Mouse (Mus musculus): ENCODE results near the gene Sgtb.

Sgtb gene

DNA sequence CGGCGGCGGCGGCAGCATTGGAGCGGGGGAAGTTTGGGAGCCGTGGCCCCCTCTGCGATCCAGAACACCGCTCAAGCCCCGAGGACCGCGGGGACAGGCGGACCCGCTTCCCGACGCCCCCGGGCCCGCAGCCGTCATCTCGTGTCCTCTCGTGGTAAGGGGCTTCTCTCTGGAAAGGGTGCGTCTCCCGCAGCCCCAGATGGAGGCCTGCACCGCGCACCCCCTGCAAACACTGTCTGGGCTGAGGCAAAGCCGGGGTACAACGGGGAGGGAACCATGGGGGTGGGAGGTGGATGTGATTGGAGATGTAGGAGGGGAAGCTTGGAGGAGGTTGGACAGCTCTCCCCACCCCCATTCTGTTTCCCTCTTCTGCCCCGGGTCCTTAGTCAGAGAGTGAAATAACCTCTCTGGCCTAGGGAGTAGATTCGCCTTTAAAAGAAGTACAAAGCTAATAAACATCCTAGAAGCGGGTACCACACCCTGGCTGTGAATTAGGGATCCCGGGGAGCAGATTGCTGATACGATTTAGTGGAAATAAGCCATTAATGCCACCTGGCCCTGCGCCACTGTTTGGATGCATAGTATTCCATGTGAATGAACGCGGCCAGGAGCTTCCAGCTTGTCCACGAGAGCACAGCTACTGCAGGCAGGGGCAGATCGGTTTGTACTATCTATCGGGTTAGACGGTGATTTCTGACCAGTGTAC lies 428 bp downstream of the Sgtb start:
- DNase-seq (ENCODE audit: low spot score), result peak; percentile 58

DNA sequence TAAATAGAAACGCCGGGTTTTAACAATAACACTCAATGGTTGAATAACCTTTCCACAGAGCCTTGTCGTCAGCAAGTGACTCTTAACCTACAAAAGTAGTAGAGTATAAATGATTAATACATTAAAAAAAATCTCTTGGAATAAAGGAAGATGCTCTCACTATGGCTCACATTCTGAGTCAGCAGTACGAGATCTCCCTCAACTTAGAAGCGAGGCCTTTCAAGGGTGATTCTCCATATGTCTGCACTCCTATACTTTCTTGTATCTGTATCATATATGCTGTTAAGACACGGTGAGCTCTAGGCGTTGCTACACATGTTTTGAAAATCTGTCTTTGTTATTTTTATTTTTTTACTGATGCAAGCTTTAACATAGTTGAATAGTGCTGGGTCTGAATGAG lies 985 bp downstream of the Sgtb start:
- no peak for DNase-seq (ENCODE audit: low spot score)

DNA sequence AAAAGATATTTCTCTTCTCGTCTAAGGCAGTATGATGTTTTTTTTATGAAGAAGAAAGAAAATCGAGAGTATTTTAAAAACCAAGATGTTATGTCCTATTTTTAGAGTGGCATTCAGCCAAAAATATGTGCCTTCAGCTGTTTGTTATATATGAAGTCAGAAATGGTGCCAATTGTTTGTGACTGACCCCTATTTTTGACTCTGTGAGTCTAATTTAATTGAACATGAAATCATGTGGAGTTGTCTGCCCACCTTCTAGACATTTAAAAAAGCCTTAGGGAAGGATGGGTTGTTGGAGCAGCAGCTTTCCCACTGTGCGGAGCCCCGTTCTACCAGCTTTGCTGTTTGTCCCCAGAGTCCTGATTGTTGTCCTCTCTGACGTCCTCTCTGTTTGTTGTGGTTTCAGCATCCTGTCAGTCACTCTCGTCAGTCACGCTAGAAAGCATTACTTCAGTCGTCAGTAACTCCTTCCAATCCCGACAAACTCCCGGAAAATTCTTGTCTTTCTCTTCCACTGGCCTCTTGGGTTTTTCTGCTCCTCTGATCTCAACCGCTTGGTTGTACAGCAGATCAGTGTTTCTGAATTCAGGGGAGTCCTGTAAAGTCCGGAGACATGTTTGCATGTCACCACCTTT lies 2.8 kb downstream of the Sgtb start:
- DNase-seq (ENCODE audit: low spot score), result no peak

DNA sequence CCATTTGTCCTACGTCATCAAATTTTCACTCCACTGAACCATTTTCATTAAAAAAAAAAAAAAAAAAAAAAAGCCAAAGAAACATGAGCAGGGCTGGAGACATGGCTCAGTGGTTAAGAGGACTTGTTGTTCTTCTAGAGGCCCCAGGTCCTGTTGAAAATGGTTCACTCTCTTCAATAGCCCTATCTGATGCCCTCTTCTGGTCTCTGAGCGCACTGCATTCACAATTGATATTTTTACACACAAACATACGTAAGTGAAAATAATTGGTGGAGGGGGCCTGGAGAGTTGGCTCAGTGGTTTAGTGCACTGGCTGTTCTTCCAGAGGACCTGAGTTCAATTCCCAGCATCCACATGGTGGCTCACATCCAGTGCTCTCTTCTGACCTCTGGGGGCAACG lies 4.2 kb downstream of the Sgtb start:
- DNase-seq (ENCODE audit: low spot score), result no peak

DNA sequence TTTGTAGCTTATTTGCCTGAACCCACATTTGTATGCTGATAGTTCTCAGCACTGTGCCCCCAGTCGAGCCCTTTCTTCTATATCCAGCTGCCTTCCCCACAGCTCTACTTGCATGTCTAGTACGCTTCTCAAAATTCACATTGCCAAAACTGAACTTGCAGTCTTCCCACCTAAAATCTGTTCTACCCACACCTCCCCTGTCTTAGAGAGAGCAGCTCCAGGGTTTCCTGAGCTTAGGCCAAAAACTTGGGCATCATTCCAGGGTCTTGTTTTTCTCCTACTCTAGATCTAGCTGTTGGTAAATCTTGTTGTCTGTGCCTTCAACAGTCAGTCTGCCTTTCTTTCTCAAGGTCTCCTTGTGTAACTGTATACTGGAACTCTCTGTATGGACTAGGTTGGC lies 5.3 kb downstream of the Sgtb start:
- DNase-seq (ENCODE audit: low spot score), result no peak

DNA sequence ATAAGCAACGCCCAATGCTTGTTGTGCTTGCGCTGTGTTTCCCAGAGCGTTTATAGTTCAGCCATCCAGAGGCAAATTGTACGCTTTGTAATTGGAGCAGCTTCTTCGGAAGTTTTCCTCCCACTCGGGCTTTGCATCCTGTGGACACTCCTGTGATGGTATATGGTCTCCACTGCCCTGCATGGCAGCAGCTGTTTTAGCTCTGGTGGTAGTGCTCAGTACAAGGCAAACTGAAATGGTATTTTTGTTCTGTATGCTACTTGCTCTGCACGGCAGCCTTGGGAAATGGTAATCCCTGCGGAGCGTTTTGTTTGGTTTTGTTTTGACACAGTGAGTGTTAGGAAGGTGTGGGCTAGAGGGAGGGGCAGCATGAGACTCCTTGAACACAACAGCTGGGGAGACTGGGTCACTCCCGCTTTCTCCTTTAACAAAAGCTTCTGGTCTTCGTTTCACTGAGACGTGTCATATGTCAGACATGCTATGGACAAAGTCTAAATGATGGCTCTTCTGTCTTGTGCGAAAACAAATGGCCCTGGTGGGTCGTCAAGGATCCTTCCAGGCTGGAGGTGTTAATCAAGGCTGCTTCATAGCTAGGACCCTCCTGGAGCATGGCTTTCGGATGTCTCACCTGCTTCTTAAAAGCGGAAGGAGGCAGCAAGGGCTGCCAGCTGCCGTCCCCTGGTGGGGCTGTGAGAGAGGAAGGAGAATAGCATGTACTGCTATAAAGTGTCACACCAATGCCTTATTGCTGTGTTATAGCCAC lies 12.7 kb downstream of the Sgtb start:
- DNase-seq (ENCODE audit: low spot score), result no peak

DNA sequence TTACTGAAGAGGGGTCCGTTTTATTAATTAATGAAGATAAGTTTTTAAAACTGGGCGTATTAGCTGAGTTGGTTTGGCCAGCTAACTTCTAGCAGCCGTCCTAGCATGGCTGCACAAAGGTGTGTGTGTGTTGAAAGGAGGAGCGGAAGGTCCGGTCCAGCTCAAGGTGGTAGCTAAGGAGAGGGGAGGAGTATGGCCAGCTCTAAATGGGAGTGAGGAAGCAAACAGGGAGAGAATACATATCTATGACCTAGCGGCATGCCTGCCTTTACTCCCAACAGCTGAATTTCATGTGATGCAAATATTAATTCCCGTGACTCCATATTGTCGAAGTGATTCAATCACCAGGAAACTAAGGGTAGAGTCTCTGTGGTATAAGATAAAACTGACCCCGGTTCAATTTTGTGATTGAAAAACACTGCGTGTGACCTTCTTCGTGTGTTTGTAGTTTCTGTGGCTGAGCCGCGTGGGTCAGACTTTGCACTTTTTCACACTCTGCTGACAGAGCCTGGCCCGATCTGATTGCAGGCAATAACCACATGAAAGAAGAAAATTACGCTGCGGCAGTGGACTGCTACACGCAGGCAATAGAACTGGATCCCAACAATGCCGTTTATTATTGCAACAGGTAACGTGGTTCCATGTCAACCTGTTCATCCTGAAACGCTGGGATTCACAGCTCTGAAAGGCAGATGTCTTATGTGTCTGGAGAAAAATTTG lies 14.3 kb downstream of the Sgtb start:
- no peak for DNase-seq (ENCODE audit: low spot score)

DNA sequence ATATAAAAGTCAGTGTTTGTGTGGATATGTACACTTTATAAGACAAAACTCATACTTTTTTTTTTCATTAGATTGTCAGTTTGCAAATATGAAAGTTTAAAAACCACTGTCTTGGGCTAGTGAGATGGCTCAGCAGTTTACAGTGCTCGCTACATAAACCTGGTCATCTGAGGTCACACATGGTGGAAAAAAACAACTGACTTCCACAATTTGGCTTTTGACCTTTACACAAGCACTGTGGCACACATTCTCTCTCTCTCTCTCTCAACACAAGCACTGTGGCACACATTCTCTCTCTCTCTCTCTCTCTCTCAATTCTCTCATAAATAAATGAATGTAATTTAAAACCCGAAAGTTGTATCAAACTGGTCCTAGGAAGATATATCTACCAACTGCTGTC lies 23.0 kb downstream of the Sgtb start:
- DNase-seq (ENCODE audit: low spot score), result no peak

DNA sequence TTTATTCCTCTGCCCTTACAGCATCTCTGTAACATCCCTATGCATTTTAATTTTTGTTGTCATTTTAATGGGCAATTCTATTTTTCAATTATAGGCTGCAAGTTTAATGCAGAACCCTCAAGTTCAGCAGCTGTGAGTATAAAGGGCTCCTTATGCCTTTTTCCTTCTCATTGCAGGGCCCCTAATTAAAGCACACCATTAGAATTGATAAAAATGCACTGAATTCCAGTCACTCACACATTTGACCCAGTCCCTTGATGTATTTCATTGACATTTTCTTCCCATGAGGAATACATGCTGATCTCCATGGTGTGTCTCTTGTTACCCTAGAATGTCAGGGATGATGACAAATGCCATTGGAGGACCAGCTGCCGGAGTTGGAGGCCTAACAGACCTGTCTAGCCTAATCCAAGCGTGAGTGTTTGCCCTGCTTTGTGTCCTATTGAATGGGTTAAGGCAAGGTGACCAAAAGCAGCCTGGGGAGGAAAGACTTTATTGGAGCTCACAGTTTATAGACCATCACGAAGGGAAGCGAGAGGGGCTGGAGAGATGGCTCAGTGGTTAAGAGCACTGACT lies 25.1 kb downstream of the Sgtb start:
- no peak for DNase-seq (ENCODE audit: low spot score)

DNA sequence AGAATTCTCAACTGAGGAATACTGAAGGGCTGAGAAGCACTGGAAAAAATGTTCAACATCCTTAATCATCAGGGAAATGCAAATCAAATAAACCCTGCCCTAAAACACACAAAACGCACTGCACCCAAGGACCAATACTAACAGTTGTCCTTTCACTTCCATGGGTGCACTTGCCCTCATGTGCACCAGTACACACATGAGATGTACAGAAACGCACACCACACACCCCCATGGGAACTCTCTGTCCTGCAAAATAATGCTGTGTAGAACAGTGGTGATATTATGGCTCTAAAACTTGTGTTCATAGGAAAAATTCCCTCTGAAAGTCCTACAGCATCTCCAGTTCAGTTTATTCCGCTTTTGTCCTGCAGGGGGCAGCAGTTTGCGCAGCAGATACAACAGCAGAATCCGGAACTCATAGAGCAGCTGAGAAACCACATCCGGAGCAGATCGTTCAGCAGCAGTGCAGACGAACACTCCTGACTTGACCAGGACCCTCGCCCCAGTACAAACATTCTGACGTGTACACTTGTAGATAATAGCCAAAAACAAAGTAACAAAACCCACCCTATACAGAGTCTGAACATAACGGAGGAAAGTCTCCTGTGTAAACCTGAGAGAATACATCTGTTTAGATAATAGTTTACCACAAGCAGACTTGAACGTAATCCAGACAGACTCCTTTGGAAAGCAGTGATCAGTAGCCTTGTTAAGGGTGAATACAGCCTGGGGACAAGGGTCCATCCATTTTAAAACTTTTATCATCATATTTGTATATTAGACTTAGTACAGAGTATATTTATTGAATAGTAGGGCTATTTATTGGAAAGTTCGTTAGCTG lies 30.0 kb downstream of the Sgtb start:
- peak; percentile 82 for DNase-seq (ENCODE audit: low spot score)

DNA sequence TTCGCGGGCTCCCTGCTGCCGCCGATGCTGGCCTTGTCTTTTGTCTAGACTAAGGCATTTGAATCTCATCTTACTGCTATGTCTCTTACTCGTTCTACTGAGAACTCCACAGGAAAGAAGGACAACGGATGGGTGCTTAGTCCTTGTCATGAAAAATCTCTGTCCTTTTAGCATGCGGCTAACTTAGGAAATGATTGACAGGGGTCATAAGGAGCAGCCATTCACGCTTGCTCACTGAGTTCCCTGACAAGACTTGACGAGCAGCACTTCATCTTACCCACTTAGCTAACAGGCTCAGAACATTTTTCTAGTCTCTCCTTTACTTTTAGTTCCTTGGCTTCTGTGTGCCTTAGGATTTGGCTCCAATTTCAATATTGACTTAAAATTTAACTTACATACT lies 35.3 kb downstream of the Sgtb start:
- DNase-seq (ENCODE audit: low spot score), result no peak

DNA sequence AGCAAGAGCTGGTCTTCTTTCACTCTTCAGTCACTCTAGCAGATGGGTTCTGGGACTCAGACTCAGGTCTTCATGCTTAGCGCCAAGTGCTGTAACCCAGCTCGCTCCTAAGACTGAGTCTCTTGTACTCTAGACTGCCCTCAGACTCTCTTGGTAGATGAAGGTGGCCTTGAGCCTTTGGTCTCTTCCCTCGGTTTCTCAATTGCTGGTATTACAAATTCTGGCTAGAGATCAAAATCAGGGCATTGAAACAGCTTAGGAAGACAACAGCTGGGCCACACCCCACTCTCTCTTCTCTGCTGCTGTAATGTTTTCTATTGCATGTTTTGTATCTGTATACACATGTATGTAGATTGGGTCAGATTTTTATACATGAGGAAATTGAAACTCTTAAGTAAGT lies 36.1 kb downstream of the Sgtb start:
- DNase-seq (ENCODE audit: low spot score), result no peak

DNA sequence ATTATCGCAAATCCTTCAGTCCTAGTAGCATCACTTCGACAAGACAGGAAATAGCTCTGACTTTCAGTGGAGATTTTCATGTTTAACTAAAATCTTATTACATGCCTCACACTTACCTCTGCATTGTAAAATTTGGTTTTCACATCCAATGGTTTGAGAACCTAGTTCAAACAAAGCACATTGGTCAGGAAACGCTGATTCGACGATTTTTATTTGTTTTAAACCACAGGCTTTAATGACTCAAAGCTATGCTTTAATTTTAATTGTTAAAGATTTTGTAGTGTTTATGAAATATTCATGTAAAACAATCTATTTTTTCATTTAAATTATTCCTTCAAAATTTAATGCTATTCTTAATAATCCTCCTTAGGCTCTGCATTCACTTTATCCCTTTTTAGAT lies 44.6 kb downstream of the Sgtb start:
- no peak for DNase-seq (ENCODE audit: low spot score)

DNA sequence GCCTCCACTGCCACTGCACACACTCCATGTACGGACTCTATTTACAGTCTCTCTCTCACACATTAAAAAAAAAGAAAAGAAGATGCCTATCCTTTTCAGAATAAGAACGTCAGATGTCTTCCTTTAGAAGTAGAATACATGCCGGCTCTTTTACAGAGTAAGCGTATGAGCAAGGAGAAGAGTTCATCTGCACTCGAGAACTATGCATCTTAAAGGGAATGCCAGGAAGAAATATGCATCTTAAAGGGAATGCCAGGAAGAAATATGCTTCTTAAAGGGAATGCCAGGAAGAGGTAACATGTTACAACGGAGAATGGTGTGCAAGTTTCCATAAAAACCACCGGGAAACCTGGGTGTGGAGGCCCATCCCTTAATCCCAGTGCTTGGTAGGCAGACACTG lies 45.6 kb downstream of the Sgtb start:
- DNase-seq (ENCODE audit: low spot score), result no peak

DNA sequence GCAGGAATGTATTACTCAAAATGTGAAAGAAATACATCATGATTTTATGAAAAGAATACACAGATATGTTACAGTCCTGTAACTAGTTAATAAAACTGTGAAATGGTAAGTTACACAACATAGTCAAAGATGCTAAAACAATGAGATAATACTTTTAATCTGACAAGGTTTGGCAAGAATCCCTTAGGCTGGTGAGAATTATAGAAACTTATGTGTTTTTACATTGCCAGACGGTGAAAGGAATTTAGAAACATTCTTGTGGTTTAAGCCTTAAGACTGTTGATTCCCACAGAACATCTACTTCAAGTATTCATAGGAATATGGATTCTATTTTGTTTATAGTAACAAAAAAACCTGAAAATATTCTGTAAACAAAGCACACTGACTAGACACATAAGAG lies 46.1 kb downstream of the Sgtb start:
- DNase-seq (ENCODE audit: low spot score), result no peak

DNA sequence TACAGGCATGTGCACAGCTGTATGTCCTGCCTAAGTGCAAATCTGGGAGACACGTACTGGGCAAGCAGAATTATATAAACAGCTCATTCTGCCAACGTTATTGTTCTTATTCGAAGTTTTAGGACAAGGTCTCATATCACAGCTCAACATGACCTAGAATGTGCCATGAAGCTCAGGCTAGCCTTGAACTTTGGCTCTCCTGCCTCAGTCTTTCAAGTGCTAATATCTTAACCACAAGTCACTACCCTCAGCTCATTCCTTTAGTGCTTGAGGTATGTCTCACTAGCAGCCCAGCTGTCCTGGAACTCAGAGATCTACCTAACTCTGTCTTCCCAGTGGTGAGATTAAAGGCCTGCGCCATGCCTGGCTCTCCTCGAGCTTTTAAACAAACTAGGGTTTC lies 62.2 kb downstream of the Sgtb start:
- DNase-seq (ENCODE audit: low spot score), result no peak

DNA sequence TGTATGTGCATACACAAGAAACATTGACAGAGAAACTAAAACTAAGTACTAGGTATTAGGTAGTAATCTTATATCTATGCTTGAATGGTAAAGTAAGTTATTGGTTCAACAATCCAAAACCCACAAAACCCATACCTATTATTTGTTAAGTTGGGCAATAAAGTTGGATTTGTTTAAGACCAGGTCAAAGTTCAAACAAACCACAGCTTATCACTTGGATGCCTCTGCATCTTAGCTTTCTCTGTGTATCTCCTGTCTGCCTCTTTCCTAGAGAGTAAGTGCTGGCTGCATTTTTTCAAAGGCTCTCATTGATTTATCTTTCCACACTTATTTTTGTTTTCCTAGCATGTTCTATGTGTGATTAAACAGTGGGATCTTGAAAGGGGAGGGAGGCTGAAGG lies 63.0 kb downstream of the Sgtb start:
- DNase-seq (ENCODE audit: low spot score), result no peak

DNA sequence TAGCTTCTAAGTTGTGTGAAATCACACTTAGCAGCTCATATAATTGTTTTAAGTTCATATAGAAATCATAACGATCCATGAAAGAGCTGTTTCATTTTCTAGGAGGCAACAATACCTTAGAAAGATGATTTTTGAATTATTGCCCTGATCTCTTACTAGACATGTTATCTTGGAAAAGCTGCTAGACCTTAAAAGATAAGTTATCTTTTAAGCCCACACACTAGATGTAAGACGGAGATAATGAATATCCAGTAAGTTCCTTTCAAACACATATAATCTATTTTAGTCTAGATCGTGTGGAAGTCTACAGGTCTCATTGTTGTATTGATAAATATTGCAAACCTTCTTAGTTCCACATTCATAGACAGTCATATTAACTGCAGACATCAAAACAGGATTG lies 67.3 kb downstream of the Sgtb start:
- DNase-seq (ENCODE audit: low spot score), result no peak

DNA sequence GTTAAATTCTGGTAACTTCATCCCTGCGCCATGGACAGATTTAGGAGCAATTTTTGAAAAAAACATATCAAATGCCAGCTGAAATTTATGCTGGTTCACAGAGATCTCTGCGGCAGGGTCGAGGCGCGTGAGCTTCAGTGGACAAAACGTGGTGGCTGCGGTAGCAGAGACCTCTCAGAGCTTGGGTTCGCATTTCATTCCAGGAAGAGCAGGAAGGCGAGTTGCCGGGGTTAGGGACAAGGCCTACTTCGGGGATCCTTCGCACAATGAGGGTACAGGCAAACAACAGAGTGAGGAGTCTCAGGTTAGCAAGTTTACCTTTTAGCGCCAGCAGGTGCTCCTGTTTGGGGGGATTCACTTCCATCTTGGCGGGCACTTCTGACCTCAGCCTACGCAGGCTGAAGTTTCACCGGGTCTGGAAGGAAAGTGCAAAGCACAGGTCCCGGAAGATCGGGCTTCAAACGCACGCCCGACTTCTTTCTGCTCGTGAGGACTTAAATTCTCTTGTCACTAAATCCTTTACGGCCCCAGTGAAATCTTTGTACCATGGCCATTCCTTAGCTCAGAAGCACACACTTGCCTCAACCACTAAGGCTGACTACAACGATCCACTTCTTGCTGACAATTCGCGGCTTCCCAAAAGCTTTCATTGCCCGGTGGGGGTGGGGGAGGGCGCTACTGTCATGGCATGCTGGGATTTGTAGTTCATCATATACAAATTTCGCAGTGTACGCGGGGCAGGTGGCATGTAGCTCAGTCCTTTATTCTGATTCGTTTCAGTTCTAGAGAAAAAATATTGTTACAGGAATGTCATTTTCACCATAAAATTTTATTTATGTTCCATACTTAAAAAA lies 68.5 kb downstream of the Sgtb start, which contains the start of gene Trappc13:
TSS of gene Trappc13 (minus strand) at position 674 of the 854 bp plus-strand sequence.
- DNase-seq (ENCODE audit: low spot score), result peak; percentile 89

DNA sequence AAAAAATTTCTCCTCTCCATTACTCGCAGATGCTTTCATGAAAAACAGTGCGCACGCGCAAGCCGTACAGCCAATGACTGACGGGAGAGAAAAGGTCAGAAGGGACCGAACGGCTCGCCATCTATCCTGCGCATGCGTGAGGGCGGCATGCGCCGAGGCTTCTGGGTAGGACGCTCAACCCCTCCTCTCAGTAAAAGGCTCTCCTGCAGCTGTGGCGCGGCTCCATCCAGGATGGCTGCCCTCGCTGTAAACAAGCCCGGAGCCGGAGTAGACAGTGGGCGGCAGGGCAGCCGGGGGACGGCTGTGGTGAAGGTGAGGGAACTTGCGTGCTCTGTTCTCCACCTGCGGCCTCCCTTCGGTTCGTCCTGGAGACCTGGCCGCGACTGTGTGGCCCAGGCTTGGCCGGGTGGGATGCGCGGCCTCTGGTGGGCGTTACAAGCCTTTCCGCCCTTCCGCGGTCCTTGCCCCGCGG lies 69.1 kb downstream of the Sgtb start, which contains the start of gene Trim23:
TSS of gene Trim23 (plus strand) at position 148 of the 472 bp plus-strand sequence.
- DNase-seq (ENCODE audit: low spot score), result peak; percentile 100
